28 mouse cellular contexts compared by ENCODE assay signal in genomic region chr15:29686935-29687334, GRCm38 (mm10).
DNase-seq lines count a peak whose midpoint lies in the region; ATAC-seq and TF ChIP-seq lines count a peak whose summit lies in the region.
"Had no signal": no experiment of that assay in that cellular context is flagged by ENCODE, and none has a peak within 500 bp of the region (broad histone marks: within the 10 kb centered on the region; RNA-seq: fewer than 3 reads in every experiment).

No protein-coding gene starts in this region.

- ATAC-seq in midbrain, embryonic 13.5 days = no peak
- ATAC-seq: CD4-positive, CD25-positive, alpha-beta regulatory T cell, adult 4 months; forebrain, embryonic 14.5 days; forebrain, postnatal 0 days; hindbrain, embryonic 16.5 days; intestine, embryonic 15.5 days; Patski had no signal

- no peaks in the 10 kb centered on the region for H3K4me1 ChIP-seq in ES-E14 (ENCODE audit: control insufficient read depth in 2 of 2, insufficient read depth in 2 of 2, low read length in 2 of 2, poor library complexity in 1 of 2)
- H3K4me1 ChIP-seq in midbrain, embryonic 13.5 days (replicated peaks) = no peaks in the 10 kb centered on the region
- H3K4me1 ChIP-seq: embryonic facial prominence, embryonic 12.5 days; embryonic facial prominence, embryonic 15.5 days; hindbrain, embryonic 10.5 days; hindbrain, embryonic 13.5 days; intestine, embryonic 15.5 days had no signal

- in situ Hi-C loops in ES-E14 (cut with MboI; ENCODE audit: low sequenced_read_pairs in 2 of 2, unreplicated experiment in 2 of 2) = no loop called here

- no peaks in the 10 kb centered on the region for H3K27me3 ChIP-seq in midbrain, embryonic 13.5 days
- H3K27me3 ChIP-seq: embryonic facial prominence, embryonic 12.5 days; embryonic facial prominence, embryonic 15.5 days; hindbrain, embryonic 13.5 days; intestine, embryonic 15.5 days; Patski had no signal

- H3K4me2 ChIP-seq in midbrain, embryonic 13.5 days (replicated peaks) = no peak overlapping the region
- H3K4me2 ChIP-seq: embryonic facial prominence, embryonic 12.5 days; embryonic facial prominence, embryonic 15.5 days; heart, embryonic 11.5 days; hindbrain, embryonic 13.5 days; intestine, embryonic 15.5 days had no signal

- no peak overlapping the region for H3K4me3 ChIP-seq in ES-E14 (ENCODE audit: insufficient read depth in 1 of 2, low read depth in 1 of 2, low read length in 2 of 2, poor library complexity in 1 of 2, severe bottlenecking in 1 of 2)
- no peak overlapping the region for H3K4me3 ChIP-seq in midbrain, embryonic 13.5 days (replicated peaks)
- H3K4me3 ChIP-seq: embryonic facial prominence, embryonic 12.5 days; embryonic facial prominence, embryonic 15.5 days; gastrocnemius, adult 2 months; hindbrain, embryonic 10.5 days; hindbrain, embryonic 13.5 days; intestine, embryonic 15.5 days had no signal

- DNase-seq in adrenal gland, adult 8-10 months = peak; percentile 15
- no peak for DNase-seq in adrenal gland, postnatal 4 days (ENCODE audit: low spot score in 2 of 2)
- peak; percentile 47 for DNase-seq in 3T3-L1 (ENCODE audit: low read depth, low spot score)
- no peak for DNase-seq in ES-E14 (ENCODE audit: low read depth, low spot score)
- peak; percentile 1 to 15 for DNase-seq in adrenal gland, postnatal 36 days
- no peak for DNase-seq in lung, postnatal 10 days
- DNase-seq in layer of hippocampus, adult 11-12 months (ENCODE audit: low spot score) = no peak
- DNase-seq: B cell, adult 2 months; cerebellum, adult 11-12 months; cerebellum, adult 8-10 months; cerebellum, postnatal 14 days; forebrain, postnatal 0 days; gastrocnemius, adult 2 months; gastrocnemius, postnatal 14 days; heart, adult 11 months; kidney, adult 11 months; kidney, adult 8-10 months had no signal

- H3K27ac ChIP-seq in ES-E14 (ENCODE audit: insufficient read depth, low read depth, low read length, poor library complexity, severe bottlenecking) = no peak overlapping the region
- no peak overlapping the region for H3K27ac ChIP-seq in midbrain, embryonic 13.5 days
- H3K27ac ChIP-seq: embryonic facial prominence, embryonic 12.5 days; embryonic facial prominence, embryonic 15.5 days; gastrocnemius, adult 2 months; hindbrain, embryonic 10.5 days; hindbrain, embryonic 13.5 days; intestine, embryonic 15.5 days had no signal

- no peaks in the 10 kb centered on the region for H3K9me3 ChIP-seq in ES-E14 (ENCODE audit: control insufficient read depth, insufficient read depth, low read depth, low read length)
- H3K9me3 ChIP-seq in midbrain, embryonic 13.5 days = no peaks in the 10 kb centered on the region
- H3K9me3 ChIP-seq: embryonic facial prominence, embryonic 12.5 days; embryonic facial prominence, embryonic 15.5 days; hindbrain, embryonic 10.5 days; hindbrain, embryonic 13.5 days; intestine, embryonic 15.5 days had no signal

- WGBS in midbrain, embryonic 13.5 days = 62% methylated on average over 1 of the region's 1 CpGs

- no peak overlapping the region for H3K9ac ChIP-seq in ES-E14 (ENCODE audit: insufficient read depth, low read depth, low read length, poor library complexity, severe bottlenecking)
- no peak overlapping the region for H3K9ac ChIP-seq in midbrain, embryonic 13.5 days (replicated peaks)
- H3K9ac ChIP-seq: embryonic facial prominence, embryonic 12.5 days; embryonic facial prominence, embryonic 15.5 days; forebrain, postnatal 0 days; hindbrain, embryonic 13.5 days; intestine, embryonic 15.5 days had no signal

- H3K36me3 ChIP-seq in ES-E14 (ENCODE audit: control insufficient read depth, insufficient read depth, low read length, poor library complexity, severe bottlenecking) = no peaks in the 10 kb centered on the region
- no peaks in the 10 kb centered on the region for H3K36me3 ChIP-seq in midbrain, embryonic 13.5 days
- H3K36me3 ChIP-seq: embryonic facial prominence, embryonic 12.5 days; embryonic facial prominence, embryonic 15.5 days; hindbrain, embryonic 10.5 days; hindbrain, embryonic 13.5 days; intestine, embryonic 15.5 days had no signal

TF ChIP-seq in ES-E14, 5 proteins besides CTCF, POLR2A, EP300 and RAD21:
- TF ChIP-seq MAFK (IDR thresholded peaks at IDR 0.05; ENCODE audit: insufficient read depth, low read depth, low read length) (0 out of 2 replicates have a peak, but pooled peaks have one; percentile 21), HCFC1 (IDR thresholded peaks at IDR 0.05; ENCODE audit: borderline replicate concordance, insufficient read depth, low read length) (no peak)

Comparison
In these comparisons a context has a peak if more than half of its experiments do, and no peak if none do; other contexts are left out.
1. DNase-seq: peak in adrenal gland, adult 8-10 months (single experiment), 3T3-L1 (single experiment) and adrenal gland, postnatal 36 days (2 of 2); none in adrenal gland, postnatal 4 days (0 of 2), ES-E14 (single experiment), lung, postnatal 10 days (single experiment) and layer of hippocampus, adult 11-12 months (single experiment).